Mouse (Mus musculus): Measurements from ENCODE around the gene Nfkb1. TPM values are rescaled to one million over a fixed set of nuclear protein-coding genes. Genes with fewer than 3 reads are reported as not detected.

The Nfkb1 gene
- total RNA-seq, 2 experiments from 2014 or later = 19.4 to 25.4 TPM

DNA sequence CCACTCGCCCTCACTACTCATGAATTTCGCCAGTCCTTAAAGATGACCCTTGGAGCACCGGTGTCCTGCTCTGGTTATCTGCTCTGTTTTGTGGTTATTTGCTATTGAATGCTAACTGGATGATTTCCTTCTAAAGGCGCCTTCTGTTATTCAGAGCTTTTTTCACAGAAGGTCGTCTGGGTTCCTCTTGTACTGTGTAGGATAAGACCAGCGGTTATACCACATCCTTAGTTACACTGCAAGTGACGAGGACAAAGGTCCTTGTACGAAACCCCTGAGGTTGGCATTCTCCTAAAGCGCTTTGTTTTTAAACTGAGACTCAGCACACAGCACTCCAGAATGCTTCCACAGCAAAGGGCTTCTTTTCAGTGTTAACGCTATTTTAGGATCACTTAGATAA is 88.6 kb downstream of the Nfkb1 start:
- ATAC-seq (replicated peaks; ENCODE audit: low FRiP score, poor library complexity, severe bottlenecking) = no peak

DNA sequence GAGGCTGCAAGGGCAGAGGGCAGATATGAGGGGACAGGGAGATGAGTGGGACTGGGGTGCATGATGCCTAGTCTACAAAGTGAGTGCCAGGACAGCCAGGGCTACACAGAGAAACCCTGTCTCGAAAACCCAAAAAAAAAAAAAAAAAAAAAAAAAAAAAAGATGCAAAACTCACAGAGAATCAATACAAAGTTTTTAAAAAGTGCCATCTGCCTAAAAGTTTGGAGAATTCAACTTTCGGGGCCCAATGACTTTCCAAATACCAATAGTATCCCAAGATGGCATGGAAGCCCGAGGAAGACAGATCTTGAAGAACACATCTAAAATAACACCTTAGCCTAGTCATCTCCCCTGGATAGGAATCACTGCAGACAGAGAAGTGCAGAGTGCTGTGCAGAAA is 93.0 kb downstream of the Nfkb1 start:
- ATAC-seq (replicated peaks; ENCODE audit: low FRiP score, poor library complexity, severe bottlenecking) = no peak

GRCm38 (mm10) chr3:135597014-135597413 is 94.3 kb downstream of the Nfkb1 start:
- ATAC-seq (replicated peaks; ENCODE audit: low FRiP score, poor library complexity, severe bottlenecking) = no peak

GRCm38 (mm10) chr3:135594238-135594917 is 97.0 kb downstream of the Nfkb1 start:
- ATAC-seq (replicated peaks; ENCODE audit: low FRiP score, poor library complexity, severe bottlenecking) = no peak

- no peak for ATAC-seq (replicated peaks; ENCODE audit: low FRiP score, poor library complexity, severe bottlenecking)
Observed at GRCm38 (mm10) chr3:135592011-135592410, 99.3 kb downstream of the Nfkb1 start.

- no peak for ATAC-seq (replicated peaks; ENCODE audit: low FRiP score, poor library complexity, severe bottlenecking)
Observed at GRCm38 (mm10) chr3:135591376-135591775, 100.0 kb downstream of the Nfkb1 start.

DNA sequence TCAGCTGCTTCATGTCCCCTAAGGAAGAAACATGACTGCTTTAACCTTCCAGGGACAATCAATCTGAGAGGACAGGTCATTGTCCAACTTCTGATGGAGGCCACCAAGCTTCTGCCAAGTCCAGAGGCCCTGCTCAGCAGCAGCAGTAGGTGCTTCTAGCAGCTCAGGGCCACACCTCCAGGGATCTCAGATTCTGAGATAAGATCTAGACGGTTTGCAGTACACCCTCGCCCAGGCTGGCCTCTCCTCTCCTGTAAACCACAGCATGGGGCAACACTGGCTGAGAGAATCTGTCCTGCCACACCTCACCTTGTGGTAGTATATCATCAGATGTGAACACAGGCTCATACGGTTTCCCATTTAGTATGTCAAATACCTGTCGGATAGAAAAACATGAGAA is 100.9 kb downstream of the Nfkb1 start:
- no peak for ATAC-seq (replicated peaks; ENCODE audit: low FRiP score, poor library complexity, severe bottlenecking)

DNA sequence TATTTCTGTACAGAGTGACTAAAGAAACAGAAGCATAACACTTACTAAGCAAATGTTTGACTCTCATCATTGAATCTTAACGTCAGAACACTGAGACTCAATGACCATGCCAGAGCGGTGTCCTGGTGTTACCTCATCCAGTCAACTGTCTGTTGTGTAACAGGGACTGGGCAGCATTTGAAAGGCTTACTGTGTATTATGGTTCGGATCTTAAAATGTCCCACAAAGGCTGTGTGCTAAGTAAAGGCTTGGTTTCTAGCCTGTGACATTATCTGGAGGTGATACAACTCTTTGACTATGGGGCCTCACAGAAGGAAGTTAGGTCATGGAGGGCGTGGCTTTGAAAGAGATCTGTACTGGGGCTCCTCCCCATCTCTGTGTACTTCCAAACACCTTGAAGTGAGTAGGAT is 104.9 kb downstream of the Nfkb1 start:
- no peak for ATAC-seq (replicated peaks; ENCODE audit: low FRiP score, poor library complexity, severe bottlenecking)

- no peak for ATAC-seq (replicated peaks; ENCODE audit: low FRiP score, poor library complexity, severe bottlenecking)
Observed at GRCm38 (mm10) chr3:135586060-135586459, 105.3 kb downstream of the Nfkb1 start.

- 0 out of 2 replicates have a peak, but pooled peaks have one; percentile 53 for ATAC-seq (replicated peaks; ENCODE audit: low FRiP score, poor library complexity, severe bottlenecking)
Observed at GRCm38 (mm10) chr3:135585482-135585881, 105.9 kb downstream of the Nfkb1 start.

GRCm38 (mm10) chr3:135582246-135582645 is 109.1 kb downstream of the Nfkb1 start:
- no peak for ATAC-seq (replicated peaks; ENCODE audit: low FRiP score, poor library complexity, severe bottlenecking)

DNA sequence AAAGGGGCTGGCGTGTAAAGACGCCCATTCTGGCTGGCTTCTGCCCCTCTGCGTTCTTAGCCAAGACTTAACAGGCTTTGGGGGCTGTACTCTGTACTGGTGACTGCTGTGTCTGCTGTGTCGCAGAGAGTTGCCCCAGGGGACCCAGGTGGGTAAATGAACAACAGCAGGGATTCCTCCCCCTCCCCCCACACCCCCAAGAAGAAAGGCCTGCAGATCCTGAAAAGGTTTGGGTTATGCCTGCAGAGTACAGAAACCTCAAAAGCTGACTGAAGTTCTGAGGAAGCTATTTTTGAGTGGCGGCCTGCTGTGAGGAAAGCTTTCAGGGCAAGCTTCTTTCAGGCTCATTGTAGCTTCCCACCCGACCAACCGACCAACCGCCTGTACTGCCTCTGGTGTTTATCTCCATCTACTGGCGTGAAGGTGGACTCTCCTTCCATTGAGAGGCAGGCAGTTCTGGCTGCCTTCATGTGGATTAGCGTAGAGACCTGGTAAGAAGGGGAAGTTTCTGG is 109.7 kb downstream of the Nfkb1 start:
- ATAC-seq (replicated peaks; ENCODE audit: low FRiP score, poor library complexity, severe bottlenecking) = no peak

GRCm38 (mm10) chr3:135580439-135581275 is 110.7 kb downstream of the Nfkb1 start:
- ATAC-seq (replicated peaks; ENCODE audit: low FRiP score, poor library complexity, severe bottlenecking) = no peak

DNA sequence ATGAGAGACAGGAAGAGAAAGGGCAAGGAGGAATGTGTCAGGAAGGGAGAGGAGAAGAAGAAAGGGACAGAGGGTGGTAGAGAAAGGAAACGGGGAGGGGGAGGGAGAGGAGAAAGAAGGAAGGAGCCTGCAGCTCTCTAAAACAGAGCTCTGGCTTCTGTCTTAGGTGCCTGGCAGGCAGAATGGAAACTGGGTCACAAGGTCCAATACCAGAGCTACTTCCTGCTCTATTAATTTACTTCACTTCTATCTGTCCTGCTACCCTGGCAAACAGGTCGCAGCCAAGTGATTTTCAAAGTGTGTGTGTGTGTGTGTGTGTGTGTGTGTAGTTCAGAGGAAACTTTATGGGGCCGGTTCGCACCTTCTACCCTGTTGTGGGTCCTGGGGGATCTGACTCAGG is 112.2 kb downstream of the Nfkb1 start:
- no peak for ATAC-seq (replicated peaks; ENCODE audit: low FRiP score, poor library complexity, severe bottlenecking)

- no peak for ATAC-seq (replicated peaks; ENCODE audit: low FRiP score, poor library complexity, severe bottlenecking)
Observed at GRCm38 (mm10) chr3:135578588-135579140, 112.7 kb downstream of the Nfkb1 start.

DNA sequence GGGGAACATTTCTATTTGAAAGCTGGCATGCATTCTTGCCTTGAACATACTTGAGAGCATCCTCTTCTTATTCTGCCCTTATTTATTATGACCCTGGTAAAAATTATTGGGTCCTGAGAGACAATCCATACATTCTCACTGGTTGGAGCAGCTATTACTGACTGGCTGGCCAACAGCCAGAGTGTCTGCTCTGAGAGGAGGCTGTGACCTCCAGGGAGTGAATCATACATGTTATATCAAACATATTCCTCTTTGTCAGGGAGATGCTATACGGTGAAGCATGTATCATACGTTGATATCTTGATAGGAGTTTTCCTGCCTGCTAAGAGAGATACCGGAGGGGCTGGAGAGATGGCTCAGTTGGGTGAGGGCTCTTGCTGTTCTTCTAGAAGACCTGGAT is 116.2 kb downstream of the Nfkb1 start:
- ATAC-seq (replicated peaks; ENCODE audit: low FRiP score, poor library complexity, severe bottlenecking) = no peak

- ATAC-seq (replicated peaks; ENCODE audit: low FRiP score, poor library complexity, severe bottlenecking) = no peak
Observed at GRCm38 (mm10) chr3:135573051-135573450, 118.3 kb downstream of the Nfkb1 start.

DNA sequence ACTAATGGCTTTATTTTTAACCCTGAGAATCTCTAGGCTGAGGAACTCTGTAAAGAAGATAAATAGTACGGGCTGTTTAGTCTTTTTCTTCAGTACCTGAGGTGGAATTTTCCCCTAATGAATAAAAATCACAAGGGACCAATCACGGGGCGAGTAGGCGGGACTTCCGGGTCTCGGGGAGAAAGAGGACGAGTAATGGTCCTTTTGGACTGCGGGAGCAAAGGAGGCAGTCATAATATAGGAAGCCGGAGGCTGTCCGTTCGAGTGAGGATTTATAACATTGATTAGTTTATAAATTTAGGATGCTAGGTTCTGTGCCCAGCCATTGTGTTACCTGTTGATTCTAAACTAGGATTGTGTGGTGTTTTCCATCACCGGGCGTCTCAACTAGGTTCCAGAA is 119.8 kb downstream of the Nfkb1 start:
- ATAC-seq (replicated peaks; ENCODE audit: low FRiP score, poor library complexity, severe bottlenecking) = no peak

GRCm38 (mm10) chr3:135568633-135569032 is 122.7 kb downstream of the Nfkb1 start:
- ATAC-seq (replicated peaks; ENCODE audit: low FRiP score, poor library complexity, severe bottlenecking) = no peak

DNA sequence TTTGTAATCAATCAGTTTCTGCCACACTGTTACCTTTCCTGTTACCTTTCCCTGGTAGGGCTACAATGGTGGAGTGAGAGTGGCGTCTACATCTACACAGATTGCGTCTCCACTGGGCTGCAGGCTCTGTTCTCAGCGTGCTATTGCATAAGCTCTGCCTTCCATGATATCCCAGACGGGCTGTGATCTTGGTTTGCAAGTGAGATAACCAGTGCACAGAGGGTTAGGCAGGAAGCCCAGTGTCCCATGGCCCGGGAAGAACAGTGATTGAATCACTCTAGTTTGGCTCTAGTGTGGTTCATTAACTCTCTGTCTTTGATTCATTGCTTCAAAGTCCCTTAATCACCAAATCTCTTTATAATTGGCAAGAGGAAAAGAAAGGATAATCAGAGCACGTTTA is 123.5 kb downstream of the Nfkb1 start:
- no peak for ATAC-seq (replicated peaks; ENCODE audit: low FRiP score, poor library complexity, severe bottlenecking)

DNA sequence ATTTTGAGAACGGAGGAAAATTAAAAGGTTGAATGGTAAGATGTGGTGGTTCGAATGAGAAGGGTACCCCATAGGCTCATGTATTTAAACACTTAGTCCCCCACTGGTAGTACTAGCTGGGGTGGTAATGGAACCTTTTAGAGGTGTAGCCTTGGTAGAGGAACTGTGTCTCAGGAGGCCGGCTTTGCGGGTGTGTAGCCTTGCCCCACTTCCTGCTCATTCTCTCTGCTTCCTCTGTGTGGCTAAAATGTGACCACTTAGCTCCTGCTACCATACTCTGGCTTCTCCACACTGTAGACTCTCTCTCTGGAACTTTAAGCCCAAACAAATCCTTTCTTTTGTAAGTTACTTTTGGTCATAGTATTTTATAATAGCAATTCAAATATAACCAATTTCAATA is 126.0 kb downstream of the Nfkb1 start:
- ATAC-seq (replicated peaks; ENCODE audit: low FRiP score, poor library complexity, severe bottlenecking) = no peak

Measured in erythroblast, adult 5-6 weeks (primary cell).